Mouse (Mus musculus) myocyte (in vitro differentiated cells): Measurements from ENCODE around the gene Fam110a.

Source experiments
- CEBPB ChIP-seq: IDR thresholded peaks from 2 replicates; pipeline ENCODE4 v1.6.1; 2011; ENCODE audit warnings: mild to moderate bottlenecking, moderate library complexity; ENCODE audit not compliant: poor library complexity, insufficient read depth, severe bottlenecking
- MYOD1 ChIP-seq, 3 experiments: IDR thresholded peaks; one replicate each; pipeline ENCODE4 v1.6.1; 2011; ENCODE audit warnings: control low read depth in 2 of 3, low read depth in 2 of 3, mild to moderate bottlenecking in 2 of 3, moderate library complexity in 1 of 3; ENCODE audit not compliant: insufficient read length in 2 of 3, control insufficient read depth in 1 of 3
- POLR2A ChIP-seq: IDR thresholded peaks from one replicate; pipeline ENCODE4 v1.6.1; 2011; ENCODE audit warnings: low read depth, mild to moderate bottlenecking, control low read depth, moderate library complexity; ENCODE audit not compliant: insufficient read length
- TCF3 ChIP-seq: IDR thresholded peaks from one replicate; pipeline ENCODE4 v1.6.1; 2011; ENCODE audit warnings: low read depth, control low read depth; ENCODE audit not compliant: insufficient read length
- USF1 ChIP-seq: IDR thresholded peaks from one replicate; pipeline ENCODE4 v1.6.1; 2011; ENCODE audit warnings: low read depth, mild to moderate bottlenecking, control low read depth, moderate library complexity

DNA sequence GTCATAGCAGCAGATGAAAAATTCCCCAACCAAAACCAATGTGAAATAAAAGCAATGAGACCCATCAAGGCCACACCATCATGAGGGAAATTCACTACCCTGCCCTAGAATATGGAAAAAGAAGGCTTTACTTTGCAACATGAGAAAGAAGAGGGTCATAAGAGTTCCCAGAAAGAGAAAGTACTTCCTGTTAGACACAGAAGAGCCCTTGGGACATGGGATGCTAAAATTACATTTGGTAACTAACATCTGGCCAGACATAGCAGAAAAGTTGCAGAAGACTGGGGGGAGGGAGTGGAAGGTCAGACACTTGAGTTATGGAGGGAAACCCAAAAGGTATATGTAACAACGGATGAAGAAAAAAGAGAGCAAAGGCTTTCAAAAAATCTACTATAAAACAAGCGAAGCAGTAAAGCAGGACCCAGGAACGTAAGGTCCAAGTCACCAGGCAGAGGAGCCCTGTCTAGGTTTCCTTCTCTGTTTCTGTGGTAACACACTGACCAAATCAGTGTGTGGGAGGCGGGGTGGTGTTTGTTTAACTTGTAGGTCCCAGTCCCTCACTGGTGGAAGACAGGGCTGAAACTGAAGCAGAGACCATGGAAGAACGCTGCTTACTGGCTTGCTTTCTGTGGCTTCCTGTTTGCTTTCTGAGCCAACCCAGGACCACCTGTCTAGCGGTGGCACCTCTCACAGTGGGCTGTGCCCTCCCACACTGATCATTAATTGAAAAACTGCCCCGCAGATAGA, 5.6 kb upstream of the Fam110a start:
- TF ChIP-seq USF1 (no peak), POLR2A (no peak), TCF3 (no peak), MYOD1 (IDR thresholded peaks at IDR 0.05; ENCODE audit: control insufficient read depth in 1 of 3, insufficient read length in 2 of 3, low read depth in 2 of 3) (peak in 1 of 3 experiments; percentile 37), CEBPB (no peak)
